Mouse (Mus musculus) brain, embryonic 14.5 days (tissue): ENCODE data around the gene Gpc1.

ENCODE experiments used
- CTCF ChIP-seq: fragments of 200-500 bp; IDR thresholded peaks from 2 replicates; pipeline ENCODE4 v1.5.1; 2012; ENCODE audit warnings: inconsistent platforms, mild to moderate bottlenecking, moderate library complexity, borderline replicate concordance; ENCODE audit not compliant: insufficient read depth, insufficient read length; ENCODE audit errors: extremely low read depth
- POLR2A ChIP-seq: fragments of 200-500 bp; IDR thresholded peaks from 2 replicates; pipeline ENCODE4 v1.6.1; 2012; ENCODE audit warnings: mild to moderate bottlenecking, inconsistent platforms, borderline replicate concordance; ENCODE audit not compliant: poor library complexity, insufficient read depth, insufficient read length, severe bottlenecking; ENCODE audit errors: extremely low read depth

DNA sequence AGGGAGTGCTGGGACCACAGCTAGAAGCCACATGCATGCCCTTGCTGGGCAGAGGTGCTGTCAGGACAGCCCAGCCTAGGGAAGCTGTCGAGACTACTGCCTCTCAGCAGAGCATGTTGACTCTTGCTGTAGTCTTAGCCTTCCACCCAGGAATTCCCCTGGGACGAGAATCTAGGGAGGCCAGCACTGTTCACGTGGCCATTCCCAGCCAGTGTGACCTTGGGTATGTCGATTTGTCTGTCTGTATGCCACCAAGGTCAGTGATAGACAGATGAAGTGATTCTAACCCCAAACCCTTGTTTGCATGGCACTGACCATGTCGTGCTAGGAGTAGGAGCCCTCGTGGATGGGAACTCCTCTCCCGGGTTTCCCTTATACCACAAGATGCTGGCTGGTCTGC, 14.4 kb downstream of the Gpc1 start:
- TF ChIP-seq CTCF (no peak), POLR2A (no peak)
